Mouse (Mus musculus) limb, embryonic 11.5 days (tissue): ENCODE measurements at regions not wholly inside any gene's neighbourhood (a gene's known extent, or its start where the extent isn't known, plus 50 kb on each side); places are given as distances from the start of the nearest gene placed in this dataset.

Experiments
- ATAC-seq: fragments of 200-750 bp; cut with Nextera tagmentation; 2 replicates; pipeline ENCODE4 v1.8.0; 2017; ENCODE audit warnings: low read depth; ENCODE audit not compliant: insufficient number of reproducible peaks, low FRiP score, low TSS enrichment
- DNase-seq: peaks from one replicate; pipeline ENCODE4 v3.0.0-alpha.2; 2015; ENCODE audit warnings: low spot score
- H3K27ac ChIP-seq: fragments of 300-500 bp; sonication (generic); replicated peaks from 2 replicates; pipeline ENCODE4 v1.5.1; 2014; ENCODE audit warnings: low read depth, mild to moderate bottlenecking, low read length
- H3K27me3 ChIP-seq: fragments of 300-500 bp; sonication (generic); 2 replicates; pipeline ENCODE4 v1.6.1; 2014; ENCODE audit warnings: mild to moderate bottlenecking, low read length, mixed read lengths; ENCODE audit not compliant: control insufficient read depth, insufficient read depth
- H3K36me3 ChIP-seq: fragments of 300-500 bp; sonication (generic); 2 replicates; pipeline ENCODE4 v1.6.1; 2014; ENCODE audit warnings: mild to moderate bottlenecking, low read length, moderate library complexity, mixed read lengths; ENCODE audit not compliant: control insufficient read depth, insufficient read depth
- H3K4me1 ChIP-seq: fragments of 300-500 bp; sonication (generic); 2 replicates; pipeline ENCODE4 v1.6.1; 2014; ENCODE audit warnings: low read length, mixed read lengths; ENCODE audit not compliant: control insufficient read depth, insufficient read depth
- H3K4me2 ChIP-seq: fragments of 300-500 bp; sonication (generic); 2 replicates; pipeline ENCODE4 v1.6.1; 2014; ENCODE audit warnings: low read depth, mild to moderate bottlenecking, moderate library complexity; ENCODE audit not compliant: severe bottlenecking
- H3K4me3 ChIP-seq: fragments of 300-500 bp; sonication (generic); 2 replicates; pipeline ENCODE4 v1.5.1; 2014; ENCODE audit warnings: low read depth, low read length
- H3K9ac ChIP-seq: fragments of 300-500 bp; sonication (generic); 2 replicates; pipeline ENCODE4 v1.6.1; 2014; ENCODE audit warnings: mild to moderate bottlenecking, low read length
- H3K9me3 ChIP-seq: fragments of 300-500 bp; sonication (generic); 2 replicates; pipeline ENCODE4 v1.6.1; 2016; ENCODE audit warnings: low read length; ENCODE audit not compliant: control insufficient read depth
- WGBS: fragments of 180-500 bp; shearing (Covaris S2); extraction: QIAGEN DNeasy Blood & Tissue Kit; methylation state at CpG from one replicate; pipeline ENCODE4 v1.1.7; 2014; 5-methylcytosine and 5-hydroxymethylcytosine counted together

DNA sequence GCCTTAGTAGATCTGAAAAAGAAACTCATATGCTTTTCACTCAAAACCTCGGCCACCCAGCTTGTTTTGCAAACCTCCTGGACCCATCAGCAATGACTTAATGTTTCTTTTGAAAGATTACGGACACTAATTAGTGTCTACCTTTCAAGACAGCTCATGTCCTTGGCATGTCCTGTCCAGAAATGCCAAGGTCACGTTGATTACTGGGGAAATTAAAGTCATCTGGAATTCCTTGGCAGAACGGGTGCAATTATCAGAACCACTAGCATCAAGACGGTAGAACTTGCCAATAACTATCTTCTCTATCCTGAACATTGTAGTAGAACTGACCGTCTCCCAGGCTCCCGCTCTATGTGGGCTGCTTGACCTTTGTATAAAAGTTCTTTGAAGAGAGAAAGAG lies 166.8 kb upstream of the Cxadr start:
- Histone ChIP-seq H3K4me2 (no peak overlapping the region), H3K4me1 (no peaks in the 10 kb centered on the region), H3K36me3 (no peaks in the 10 kb centered on the region), H3K27me3 (no peaks in the 10 kb centered on the region), H3K9ac (no peak overlapping the region), H3K9me3 (no peaks in the 10 kb centered on the region), H3K27ac (no peak overlapping the region), H3K4me3 (no peak overlapping the region)
- ATAC-seq (no peak), DNase-seq (no peak)
- 78% methylated on average over 7 of the region's 7 CpGs for WGBS

DNA sequence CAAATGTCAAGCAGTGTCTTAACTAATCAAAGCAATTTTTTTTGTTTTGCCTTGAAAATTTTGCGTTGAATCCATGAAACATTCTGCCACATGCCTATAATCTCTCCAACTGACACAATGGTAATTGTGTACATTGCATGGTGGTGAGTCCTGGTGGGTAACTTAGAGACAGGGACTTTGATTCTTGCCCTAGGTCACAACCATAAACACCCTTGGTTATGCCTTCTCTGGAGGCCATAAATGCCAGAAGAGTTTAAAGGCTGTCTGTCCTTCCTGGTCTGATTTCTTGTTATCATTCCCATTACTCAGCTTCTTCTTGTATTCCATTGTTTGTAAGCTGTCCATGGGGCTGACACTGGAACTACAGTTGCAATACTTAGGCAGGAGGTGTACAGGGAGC lies 179.6 kb upstream of the Cxadr start:
- no peak overlapping the region for H3K27ac ChIP-seq
- H3K4me2 ChIP-seq: no peak overlapping the region
- H3K4me1 ChIP-seq: no peaks in the 10 kb centered on the region
- WGBS: 83% methylated on average over 1 of the region's 1 CpGs
- DNase-seq (no peak), ATAC-seq (no peak)
- no peak overlapping the region for H3K9ac ChIP-seq
- H3K27me3 ChIP-seq: no peaks in the 10 kb centered on the region
- H3K9me3 ChIP-seq: no peaks in the 10 kb centered on the region
- no peaks in the 10 kb centered on the region for H3K36me3 ChIP-seq
- no peak overlapping the region for H3K4me3 ChIP-seq

DNA sequence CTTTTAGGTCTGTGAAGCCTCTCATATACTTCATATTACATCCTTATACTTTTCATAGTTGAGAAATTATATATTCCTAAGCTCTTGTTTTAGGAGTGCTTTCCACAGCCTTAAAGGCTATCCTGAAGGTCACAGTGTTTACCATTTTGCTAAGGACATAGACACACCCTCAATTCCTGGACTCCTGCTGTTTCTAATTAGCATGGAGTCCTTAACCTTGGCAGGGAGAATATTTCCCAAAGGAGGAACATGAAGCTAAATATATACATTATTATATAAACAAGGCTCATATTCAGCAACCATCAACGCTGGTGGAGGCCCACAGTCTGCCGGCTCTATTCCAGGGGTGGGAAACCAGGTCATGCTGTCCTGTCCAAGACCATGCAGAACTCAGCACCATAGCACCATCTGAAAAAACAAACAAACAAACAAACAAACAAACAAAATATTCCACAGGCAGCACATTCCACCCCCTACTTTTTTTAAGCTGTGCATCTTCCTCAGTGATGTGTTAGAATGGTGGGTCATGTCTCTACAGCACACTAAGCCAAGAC lies 180.9 kb upstream of the Cxadr start:
- Histone ChIP-seq H3K9ac (no peak overlapping the region), H3K27me3 (no peaks in the 10 kb centered on the region), H3K4me1 (no peaks in the 10 kb centered on the region), H3K4me2 (no peak overlapping the region), H3K9me3 (no peaks in the 10 kb centered on the region), H3K27ac (no peak overlapping the region), H3K4me3 (no peak overlapping the region), H3K36me3 (no peaks in the 10 kb centered on the region)
- no peak for ATAC-seq
- DNase-seq: no peak
- WGBS: 77% methylated on average over 2 of the region's 2 CpGs

DNA sequence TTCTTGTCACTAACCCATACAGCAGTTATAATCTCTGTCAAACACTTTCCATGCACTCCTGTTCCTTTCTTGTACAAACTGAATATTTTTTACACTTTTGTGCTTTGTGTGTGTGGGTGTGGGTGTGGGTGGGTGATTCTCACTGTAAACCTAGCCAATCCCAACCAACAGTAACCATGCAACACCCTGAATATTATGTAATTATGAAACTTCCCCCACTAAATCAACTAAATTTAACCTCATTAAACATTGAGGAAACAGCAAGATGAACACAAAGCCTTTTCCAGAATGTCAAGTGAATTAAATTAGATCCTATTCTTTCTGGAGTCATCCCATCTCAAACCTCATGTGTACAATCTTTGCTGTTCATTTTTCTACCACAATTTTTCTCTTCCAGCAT lies 197.0 kb upstream of the Cxadr start:
- Histone ChIP-seq H3K9ac (no peak overlapping the region), H3K27ac (no peak overlapping the region), H3K9me3 (no peaks in the 10 kb centered on the region), H3K4me1 (no peaks in the 10 kb centered on the region), H3K27me3 (no peaks in the 10 kb centered on the region), H3K4me2 (no peak overlapping the region), H3K36me3 (no peaks in the 10 kb centered on the region), H3K4me3 (no peak overlapping the region)
- no peak for ATAC-seq
- DNase-seq: no peak

DNA sequence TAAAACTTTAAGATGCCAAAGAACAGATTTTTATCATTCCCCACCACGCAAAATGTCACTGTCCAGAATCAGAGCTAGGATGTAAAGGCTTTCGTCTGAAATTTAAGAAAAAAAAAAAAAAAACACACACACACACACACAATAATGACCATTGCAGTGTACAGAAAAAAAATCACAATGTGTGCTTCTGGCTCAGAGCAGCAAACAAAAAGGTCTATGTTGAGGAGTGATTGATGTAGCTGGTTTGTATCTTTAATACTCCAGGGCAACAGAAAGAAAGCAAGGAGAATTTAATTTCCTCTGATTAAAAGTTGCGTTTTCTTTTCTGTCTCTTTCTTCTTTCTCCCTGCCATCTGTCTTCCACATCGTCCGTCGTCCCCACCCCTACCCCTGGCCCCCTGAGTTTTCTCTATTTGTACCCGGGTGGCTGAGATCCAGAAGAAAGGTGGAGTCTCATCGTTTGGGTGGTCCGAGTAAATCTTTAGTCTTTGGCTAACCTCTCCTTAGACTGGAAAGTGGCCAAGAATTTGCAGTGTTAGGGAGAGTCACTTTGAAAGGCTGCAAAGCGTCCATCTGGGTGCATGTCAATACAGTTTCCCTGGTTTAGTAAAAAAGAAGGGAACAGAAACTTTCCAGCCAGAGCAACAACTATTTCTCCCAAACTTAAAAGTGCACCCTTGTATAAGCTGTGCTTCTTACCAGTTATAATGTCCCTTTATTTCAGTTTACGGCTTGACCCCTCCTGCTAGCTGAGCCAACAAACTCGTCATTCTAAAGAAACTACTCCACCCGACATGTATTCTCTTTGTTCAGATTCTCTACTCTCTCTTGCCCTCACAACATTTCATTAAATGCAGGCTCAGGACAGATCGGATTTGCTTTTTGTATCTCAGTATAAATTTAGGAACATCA lies 199.6 kb upstream of the Cxadr start:
- Histone ChIP-seq H3K4me2 (no peak overlapping the region), H3K9ac (no peak overlapping the region), H3K4me3 (no peak overlapping the region), H3K27me3 (no peaks in the 10 kb centered on the region), H3K9me3 (no peaks in the 10 kb centered on the region), H3K27ac (no peak overlapping the region), H3K36me3 (no peaks in the 10 kb centered on the region), H3K4me1 (no peaks in the 10 kb centered on the region)
- ATAC-seq (no peak), DNase-seq (no peak)
- WGBS: 50% methylated on average over 14 of the region's 14 CpGs

DNA sequence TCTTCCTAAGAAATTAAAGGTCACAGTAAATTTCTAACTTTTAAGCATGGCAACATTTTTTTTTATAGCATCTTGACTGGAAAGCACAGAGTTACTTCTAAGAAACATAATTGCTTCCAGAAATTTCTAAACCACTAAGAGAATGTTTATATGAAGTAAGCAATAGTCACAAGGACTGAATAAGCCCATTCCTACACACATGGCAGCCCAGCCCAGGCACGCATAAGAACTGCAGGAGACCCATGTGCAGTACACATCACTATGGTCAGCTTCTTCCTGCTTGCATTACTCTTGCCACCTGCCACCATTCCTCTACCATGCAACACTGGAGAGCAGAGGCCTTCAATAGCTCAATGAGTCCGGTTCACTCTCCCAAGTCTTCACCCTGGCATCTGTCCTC lies 201.4 kb upstream of the Cxadr start:
- H3K36me3 ChIP-seq: no peaks in the 10 kb centered on the region
- no peak overlapping the region for H3K27ac ChIP-seq
- H3K4me3 ChIP-seq: no peak overlapping the region
- DNase-seq (no peak), ATAC-seq (no peak)
- no peak overlapping the region for H3K4me2 ChIP-seq
- no peaks in the 10 kb centered on the region for H3K27me3 ChIP-seq
- no peaks in the 10 kb centered on the region for H3K9me3 ChIP-seq
- 78% methylated on average over 2 of the region's 2 CpGs for WGBS
- H3K4me1 ChIP-seq: no peaks in the 10 kb centered on the region
- no peak overlapping the region for H3K9ac ChIP-seq

DNA sequence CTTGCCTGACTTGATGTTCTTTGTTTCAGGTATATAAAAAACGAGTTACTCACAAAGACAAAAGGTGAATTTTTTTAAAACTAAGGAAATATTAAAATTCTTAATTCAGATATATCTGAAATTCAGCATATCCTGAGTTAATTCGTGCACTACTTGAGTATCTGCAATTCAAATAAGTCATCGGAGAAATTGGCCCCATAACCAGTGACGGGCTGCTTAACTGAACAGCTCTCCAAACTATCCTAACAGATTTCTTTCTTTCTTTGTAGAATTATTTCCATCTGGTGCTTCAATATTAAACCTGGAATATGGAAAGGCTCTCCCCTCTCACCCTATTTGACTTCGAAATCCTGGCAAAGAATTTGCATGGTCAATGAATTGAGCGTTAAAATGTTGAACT lies 202.2 kb upstream of the Cxadr start:
- H3K4me1 ChIP-seq: no peaks in the 10 kb centered on the region
- H3K36me3 ChIP-seq: no peaks in the 10 kb centered on the region
- no peak overlapping the region for H3K27ac ChIP-seq
- H3K9me3 ChIP-seq: no peaks in the 10 kb centered on the region
- ATAC-seq (no peak), DNase-seq (no peak)
- H3K9ac ChIP-seq: no peak overlapping the region
- no peak overlapping the region for H3K4me3 ChIP-seq
- WGBS: 74% methylated on average over 6 of the region's 6 CpGs
- no peaks in the 10 kb centered on the region for H3K27me3 ChIP-seq
- no peak overlapping the region for H3K4me2 ChIP-seq

DNA sequence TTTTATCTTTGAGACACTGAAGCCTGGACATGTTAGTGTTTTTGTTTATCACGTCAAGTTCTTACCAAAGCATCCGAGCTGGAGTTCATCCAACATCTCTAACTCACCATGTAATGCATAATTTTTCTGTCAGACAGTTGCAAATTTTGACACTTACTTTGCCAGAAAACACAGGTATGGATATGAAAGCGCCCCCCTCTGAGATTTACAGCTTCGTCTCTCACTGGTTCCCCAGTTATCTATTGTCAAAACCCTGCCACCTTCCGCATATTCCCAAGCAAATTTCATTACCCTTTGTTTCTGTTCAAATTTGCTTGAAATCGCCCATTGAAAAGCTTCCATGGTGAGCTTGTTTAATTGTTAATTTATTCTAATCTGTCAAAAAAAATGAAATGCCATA lies 202.7 kb upstream of the Cxadr start:
- Histone ChIP-seq H3K9ac (no peak overlapping the region), H3K4me2 (no peak overlapping the region), H3K36me3 (no peaks in the 10 kb centered on the region), H3K9me3 (no peaks in the 10 kb centered on the region), H3K4me3 (no peak overlapping the region), H3K27me3 (no peaks in the 10 kb centered on the region), H3K27ac (no peak overlapping the region), H3K4me1 (no peaks in the 10 kb centered on the region)
- no peak for DNase-seq
- ATAC-seq: no peak
- WGBS: 90% methylated on average over 6 of the region's 6 CpGs

DNA sequence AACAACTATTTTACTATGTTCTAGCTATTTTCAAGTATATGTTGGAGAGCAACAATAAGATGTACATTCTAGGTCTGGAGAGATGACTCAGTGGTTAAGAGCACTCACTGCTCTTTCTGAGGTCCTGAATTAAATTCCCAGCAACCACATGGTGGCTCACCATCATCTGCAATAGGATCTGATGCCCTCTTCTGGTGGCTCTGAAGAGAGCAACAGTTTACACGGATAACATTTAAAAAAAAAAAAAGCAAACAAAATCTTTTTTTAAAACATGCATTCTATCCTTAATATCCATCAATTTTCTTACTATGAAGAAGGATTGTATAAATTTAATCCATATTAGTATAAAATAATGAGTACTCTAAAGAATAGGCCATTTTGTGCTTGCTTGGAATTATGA lies 204.7 kb upstream of the Cxadr start:
- ATAC-seq (no peak), DNase-seq (no peak)
- H3K27ac ChIP-seq: no peak overlapping the region
- H3K27me3 ChIP-seq: no peaks in the 10 kb centered on the region
- no peaks in the 10 kb centered on the region for H3K36me3 ChIP-seq
- no peaks in the 10 kb centered on the region for H3K4me1 ChIP-seq
- H3K9ac ChIP-seq: no peak overlapping the region
- H3K4me3 ChIP-seq: no peak overlapping the region
- WGBS: 49% methylated on average over 1 of the region's 1 CpGs
- H3K9me3 ChIP-seq: no peaks in the 10 kb centered on the region
- no peak overlapping the region for H3K4me2 ChIP-seq
